Mouse (Mus musculus): ENCODE results near the gene Slc51b.

The Slc51b gene

DNA sequence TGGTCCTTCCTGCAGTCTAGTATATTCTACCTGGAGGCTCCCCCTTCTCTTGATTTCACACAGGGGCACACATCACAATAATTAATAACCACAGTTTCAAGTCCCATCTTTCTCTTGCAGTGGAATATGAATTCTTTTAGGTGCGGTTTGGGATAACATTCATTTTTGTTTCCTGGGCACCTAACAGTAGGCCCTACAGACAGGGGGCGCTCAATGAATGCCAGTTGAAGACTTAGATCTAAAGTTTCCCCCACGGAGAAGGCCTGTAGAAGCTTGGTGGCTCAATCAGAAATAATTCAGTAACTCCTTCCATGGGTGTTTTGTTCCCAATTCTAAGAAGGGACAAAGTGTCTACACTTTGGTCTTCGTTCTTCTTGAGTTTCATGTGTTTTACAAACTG lies 50.3 kb downstream of the Slc51b start:
- DNase-seq (ENCODE audit: low read depth, low spot score) = no peak

DNA sequence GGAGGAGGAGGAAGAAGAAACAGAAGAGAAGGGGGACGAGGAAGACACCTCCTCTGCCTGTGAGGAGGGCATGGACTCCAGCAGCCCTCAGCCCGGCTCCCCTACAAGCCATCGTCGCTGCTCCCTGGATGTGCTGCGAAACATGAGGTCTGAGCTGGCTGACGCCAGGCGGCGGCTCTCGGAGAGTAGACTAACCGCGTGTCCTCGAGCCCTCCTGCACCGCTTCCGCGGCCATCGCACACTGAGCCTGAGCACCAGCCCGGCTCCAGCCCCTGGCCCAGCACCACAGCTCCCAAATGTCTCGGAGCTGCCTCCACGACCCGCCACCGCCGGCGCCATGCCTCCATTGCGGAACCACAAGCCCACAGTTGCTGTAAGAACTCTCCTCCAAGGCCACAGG lies 51.0 kb downstream of the Slc51b start:
- no peak for DNase-seq (ENCODE audit: low read depth, low spot score)

DNA sequence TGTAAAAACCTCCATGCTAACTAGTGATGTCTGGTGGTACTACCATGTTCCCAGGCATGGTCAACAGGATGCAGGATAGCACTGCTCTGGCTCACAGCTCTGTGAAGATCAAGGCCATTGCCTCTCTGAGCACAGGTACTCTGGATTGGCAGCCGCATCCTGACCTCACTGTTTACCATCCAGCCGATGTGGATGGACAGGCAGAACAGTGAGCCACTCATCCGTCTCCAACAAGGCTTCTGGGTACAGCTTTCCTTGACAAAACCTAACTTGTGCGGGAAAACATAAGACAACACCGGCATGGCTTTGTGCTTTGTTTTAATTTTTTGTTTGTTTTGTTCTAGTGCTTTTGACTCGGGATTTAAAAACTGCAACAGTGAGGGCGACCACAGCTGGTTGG lies 57.0 kb downstream of the Slc51b start:
- DNase-seq (ENCODE audit: low read depth, low spot score) = no peak

DNA sequence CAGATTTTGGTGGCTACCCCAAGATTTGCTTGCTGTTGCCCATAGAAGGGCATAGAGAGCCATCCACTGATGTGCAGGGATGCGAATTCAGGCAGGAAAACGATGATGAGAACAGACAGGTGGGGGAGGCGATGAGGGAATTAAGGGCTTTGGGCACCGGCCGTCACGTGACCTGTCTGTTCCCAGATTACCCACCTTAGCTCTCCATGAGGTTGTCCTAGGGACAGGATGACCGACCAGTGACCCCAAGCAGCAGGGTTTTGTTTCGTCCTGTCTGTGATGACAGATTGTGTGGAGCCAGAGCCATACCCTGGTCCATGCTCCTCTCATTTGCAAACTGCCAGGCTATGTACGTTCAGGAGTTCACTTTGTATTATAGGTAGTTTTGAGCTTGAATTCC lies 59.1 kb downstream of the Slc51b start:
- no peak for DNase-seq (ENCODE audit: low read depth, low spot score)

Measured in brain, embryonic 18.5 days (tissue).